Mouse (Mus musculus) left cerebral cortex, postnatal 25 days (tissue): ENCODE measurements around the gene Hmbs. TPM values are rescaled to one million over a fixed set of nuclear protein-coding genes. Genes with fewer than 3 reads are reported as not detected.
"Not testable (repeated sequence)": the region's sequence is repeated elsewhere in the genome, so short reads cannot be mapped to it uniquely, and the experiment has no call there.

Experiments
- DNase-seq, 2 experiments: peaks; one replicate each; pipeline ENCODE4 v3.0.0; 2022; ENCODE audit warnings: low spot score in 2 of 2, mixed read lengths in 1 of 2
- intact Hi-C: fragments of 180-260 bp; cut with DNase I; formaldehyde crosslinking; loops from one replicate; pipeline ENCODE4 v1.15.1; 2025
- total RNA-seq, 2 experiments: library from RNA; stranded (reverse); gene quantifications; 2 replicates each; pipeline ENCODE4 v1.2.3; 2021

Hmbs gene
- total RNA-seq, 2 experiments from 2014 or later = 14.8 to 22.0 TPM

- DNase-seq = no peak
- intact Hi-C loops = no loop called here
Measured at GRCm38 (mm10) chr9:44347166-44347565, 3.1 kb upstream of the Hmbs start.

GRCm38 (mm10) chr9:44345570-44346433, 1.8 kb upstream of the Hmbs start:
- peak in 1 of 2 experiments; percentile 50 for DNase-seq
- intact Hi-C loops = no loop called here

- DNase-seq = no peak
- intact Hi-C loops = no loop called here
Measured at GRCm38 (mm10) chr9:44343290-44343689, 738 bp downstream of the Hmbs start.

GRCm38 (mm10) chr9:44342605-44343004, 1.4 kb downstream of the Hmbs start:
- intact Hi-C loops = no loop called here
- DNase-seq = no peak

- intact Hi-C loops = no loop called here
Measured at GRCm38 (mm10) chr9:44342173-44342572, 1.9 kb downstream of the Hmbs start.

GRCm38 (mm10) chr9:44341487-44341886, 2.5 kb downstream of the Hmbs start:
- intact Hi-C loops = no loop called here
- DNase-seq = no peak

More at GRCm38 (mm10) chr9:44342173-44342572, 1.9 kb downstream of the Hmbs start:
- DNase-seq = no peak

GRCm38 (mm10) chr9:44338574-44338973, 5.5 kb downstream of the Hmbs start:
- intact Hi-C loops = no loop called here
- DNase-seq = no peak

- intact Hi-C loops = no loop called here
- no peak for DNase-seq
Measured at GRCm38 (mm10) chr9:44337436-44338169, 6.4 kb downstream of the Hmbs start.

GRCm38 (mm10) chr9:44336964-44337363, 7.1 kb downstream of the Hmbs start:
- intact Hi-C loops = no loop called here
- DNase-seq = no peak

GRCm38 (mm10) chr9:44336513-44336912, 7.5 kb downstream of the Hmbs start:
- DNase-seq, intact Hi-C loops: not testable (repeated sequence)

- intact Hi-C loops = no loop called here
- no peak for DNase-seq
Measured at GRCm38 (mm10) chr9:44336093-44336406, 8.0 kb downstream of the Hmbs start.

GRCm38 (mm10) chr9:44335331-44336092, 8.5 kb downstream of the Hmbs start:
- peak in 1 of 2 experiments; percentile 24 for DNase-seq

GRCm38 (mm10) chr9:44334396-44335330, 9.4 kb downstream of the Hmbs start, which contains the start of gene H2afx:
TSS of gene H2afx (plus strand) at chr9:44334694.
- peak; percentile 97 to 100 for DNase-seq
- intact Hi-C loops = loop anchor here (5.0 kb wide), 1 partner anchor 42 kb away; no protein-coding TSS in a partner anchor

More at GRCm38 (mm10) chr9:44335331-44336092, 8.5 kb downstream of the Hmbs start:
- intact Hi-C loops = no loop called here

GRCm38 (mm10) chr9:44332918-44333638, 10.9 kb downstream of the Hmbs start:
- intact Hi-C loops = loop anchor here (5.0 kb wide), 1 partner anchor 41 kb away; no protein-coding TSS in a partner anchor
- DNase-seq = no peak

GRCm38 (mm10) chr9:44330736-44331135, 13.3 kb downstream of the Hmbs start:
- no peak for DNase-seq
- intact Hi-C loops = loop anchor here (5.0 kb wide), 1 partner anchor 38 kb away; no protein-coding TSS in a partner anchor

GRCm38 (mm10) chr9:44327926-44328325, 16.1 kb downstream of the Hmbs start:
- intact Hi-C loops = no loop called here
- no peak for DNase-seq

- DNase-seq = no peak
- intact Hi-C loops = no loop called here
Measured at GRCm38 (mm10) chr9:44327064-44327711, 16.8 kb downstream of the Hmbs start.
